Mouse (Mus musculus) limb, embryonic 14.5 days (tissue): Measurements from ENCODE around the gene Tacc3. TPM values are rescaled to one million over a fixed set of nuclear protein-coding genes. Genes with fewer than 3 reads are reported as not detected.

ENCODE experiments used
- ATAC-seq: fragments of 200-750 bp; cut with Nextera tagmentation; 2 replicates; pipeline ENCODE4 v1.8.0; 2017; ENCODE audit warnings: low read depth, moderate number of reproducible peaks, moderate TSS enrichment; ENCODE audit not compliant: low FRiP score
- DNase-seq: peaks from one replicate; pipeline ENCODE4 v3.0.0-alpha.2; 2015; ENCODE audit warnings: low spot score
- H3K27ac ChIP-seq: fragments of 300-500 bp; sonication (generic); replicated peaks from 2 replicates; pipeline ENCODE4 v1.5.1; 2014; ENCODE audit warnings: low read depth, mild to moderate bottlenecking, low read length, moderate library complexity, mixed read lengths
- H3K27me3 ChIP-seq: fragments of 300-500 bp; sonication (generic); 2 replicates; pipeline ENCODE4 v1.6.1; 2014; ENCODE audit warnings: low read length, mixed read lengths; ENCODE audit not compliant: control insufficient read depth, insufficient read depth
- H3K36me3 ChIP-seq: fragments of 300-500 bp; sonication (generic); 2 replicates; pipeline ENCODE4 v1.6.1; 2014; ENCODE audit warnings: mild to moderate bottlenecking, low read length, moderate library complexity, mixed read lengths; ENCODE audit not compliant: control insufficient read depth, insufficient read depth
- H3K4me1 ChIP-seq: fragments of 300-500 bp; sonication (generic); 2 replicates; pipeline ENCODE4 v1.6.1; 2014; ENCODE audit warnings: antibody characterized with exemption, low read length, mixed read lengths; ENCODE audit not compliant: control insufficient read depth, insufficient read depth
- H3K4me2 ChIP-seq: fragments of 300-500 bp; sonication (generic); replicated peaks from 2 replicates; pipeline ENCODE4 v1.6.1; 2014; ENCODE audit warnings: low read depth, mild to moderate bottlenecking, low read length, moderate library complexity; ENCODE audit not compliant: severe bottlenecking
- H3K4me3 ChIP-seq: fragments of 300-500 bp; sonication (generic); replicated peaks from 2 replicates; pipeline ENCODE4 v1.5.1; 2014; ENCODE audit warnings: low read length
- H3K9ac ChIP-seq: fragments of 300-500 bp; sonication (generic); 2 replicates; pipeline ENCODE4 v1.6.1; 2014; ENCODE audit warnings: mild to moderate bottlenecking, low read depth, low read length, moderate library complexity; ENCODE audit not compliant: severe bottlenecking
- H3K9me3 ChIP-seq: fragments of 300-500 bp; sonication (generic); 2 replicates; pipeline ENCODE4 v1.6.1; 2016; ENCODE audit warnings: low read length; ENCODE audit not compliant: control insufficient read depth
- POLR2A ChIP-seq: fragments of 200-500 bp; IDR thresholded peaks from 2 replicates; pipeline ENCODE4 v1.8.0; 2012; ENCODE audit warnings: inconsistent platforms, mild to moderate bottlenecking, moderate library complexity, borderline replicate concordance; ENCODE audit not compliant: insufficient read depth, insufficient read length; ENCODE audit errors: extremely low read depth
- WGBS: fragments of 180-500 bp; shearing (Covaris S2); extraction: QIAGEN DNeasy Blood & Tissue Kit; methylation state at CpG from one replicate; pipeline ENCODE4 v1.1.7; 2014; 5-methylcytosine and 5-hydroxymethylcytosine counted together
- polyA plus RNA-seq, 2 experiments: library from polyadenylated mRNA; depleted of rRNA in 1 of 2; stranded (reverse) in 1 of 2; unstranded in 1 of 2; fragments of >200 nt; fragmentation: Nextera tagmentation in 1 of 2; extraction: Ambion mirVana in 1 of 2; gene quantifications; 2 replicates each; pipeline versions ENCODE4 v1.2.1 to v1.2.3; 2012 to 2014

Gene Tacc3
- polyA plus RNA-seq, 2 experiments = 103 to 147 TPM

- peaks cover 32% of the 10 kb centered on the region for H3K36me3 ChIP-seq
- H3K27ac ChIP-seq = no peak overlapping the region
- no peaks in the 10 kb centered on the region for H3K9me3 ChIP-seq
- WGBS = 94% methylated on average over 11 of the region's 13 CpGs
- H3K27me3 ChIP-seq = no peaks in the 10 kb centered on the region
- no peak overlapping the region for H3K4me3 ChIP-seq
- DNase-seq = no peak
- peaks cover 24% of the 10 kb centered on the region for H3K4me1 ChIP-seq
- ATAC-seq = no peak
- H3K4me2 ChIP-seq = no peak overlapping the region
- H3K9ac ChIP-seq = no peak overlapping the region
- no peak for TF ChIP-seq POLR2A
Measured at GRCm38 (mm10) chr5:33654424-33654823, 3.5 kb upstream of the Tacc3 start.

DNA sequence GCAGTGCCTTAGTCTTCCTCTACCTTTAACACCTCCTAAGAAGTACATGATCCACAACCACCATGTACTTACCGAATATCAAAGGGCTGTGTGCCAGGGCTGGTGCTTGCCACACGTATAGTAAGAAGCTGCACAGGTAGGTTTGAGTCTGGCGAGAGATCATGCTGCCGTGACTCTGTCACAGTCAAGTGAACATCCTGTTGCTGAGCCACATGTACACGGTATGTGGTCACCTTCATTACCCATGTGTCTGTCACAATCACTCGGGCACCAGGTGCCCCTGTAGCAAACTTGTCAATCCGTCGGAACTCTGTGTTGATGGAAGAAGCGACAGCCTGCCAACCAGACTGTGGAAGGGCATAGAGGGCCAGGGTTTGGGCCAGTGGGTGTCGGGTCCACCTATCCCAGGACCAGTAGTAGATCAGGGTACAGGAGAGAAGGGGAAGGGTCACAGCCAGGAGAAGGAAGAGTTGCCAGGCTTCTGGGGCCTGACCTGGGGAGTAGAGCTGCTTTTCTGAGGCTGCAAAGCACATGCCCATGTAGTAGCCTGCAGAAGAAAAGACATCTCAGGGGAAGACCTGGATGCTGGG is 2.6 kb upstream of the Tacc3 start:
- no peak for DNase-seq
- Histone ChIP-seq H3K27me3 (no peaks in the 10 kb centered on the region), H3K27ac (no peak overlapping the region), H3K4me2 (no peak overlapping the region), H3K9ac (no peak overlapping the region), H3K4me3 (no peak overlapping the region), H3K4me1 (peaks cover 20% of the 10 kb centered on the region), H3K9me3 (no peaks in the 10 kb centered on the region), H3K36me3 (peaks cover 28% of the 10 kb centered on the region)
- WGBS = 95% methylated on average over 10 of the region's 10 CpGs
- ATAC-seq = no peak
- no peak for TF ChIP-seq POLR2A

GRCm38 (mm10) chr5:33656739-33657138 is 1.2 kb upstream of the Tacc3 start:
- H3K36me3 ChIP-seq = peaks cover 37% of the 10 kb centered on the region
- WGBS = 43% methylated on average over 1 of the region's 1 CpGs
- H3K9ac ChIP-seq = peak overlapping the region; percentile 40
- peaks cover 13% of the 10 kb centered on the region for H3K4me1 ChIP-seq
- H3K4me2 ChIP-seq = peak overlapping the region; percentile 86
- DNase-seq (no peak), ATAC-seq (no peak)
- H3K27ac ChIP-seq = no peak overlapping the region
- H3K27me3 ChIP-seq = no peaks in the 10 kb centered on the region
- peak overlapping the region; percentile 68 for H3K4me3 ChIP-seq
- TF ChIP-seq POLR2A = no peak
- no peaks in the 10 kb centered on the region for H3K9me3 ChIP-seq

GRCm38 (mm10) chr5:33657251-33657786 is 609 bp upstream of the Tacc3 start:
- no peaks in the 10 kb centered on the region for H3K9me3 ChIP-seq
- peak overlapping the region; percentile 40 for H3K9ac ChIP-seq
- no peaks in the 10 kb centered on the region for H3K27me3 ChIP-seq
- peak overlapping the region; percentile 86 for H3K4me2 ChIP-seq
- ATAC-seq = peak; percentile 7
- WGBS = under 1% methylated on average over 32 of the region's 32 CpGs
- peaks cover 13% of the 10 kb centered on the region for H3K4me1 ChIP-seq
- DNase-seq = peak; percentile 25
- H3K4me3 ChIP-seq = peak overlapping the region; percentile 68
- peak overlapping the region; percentile 23 for H3K27ac ChIP-seq
- TF ChIP-seq POLR2A = no peak
- H3K36me3 ChIP-seq = peaks cover 42% of the 10 kb centered on the region

DNA sequence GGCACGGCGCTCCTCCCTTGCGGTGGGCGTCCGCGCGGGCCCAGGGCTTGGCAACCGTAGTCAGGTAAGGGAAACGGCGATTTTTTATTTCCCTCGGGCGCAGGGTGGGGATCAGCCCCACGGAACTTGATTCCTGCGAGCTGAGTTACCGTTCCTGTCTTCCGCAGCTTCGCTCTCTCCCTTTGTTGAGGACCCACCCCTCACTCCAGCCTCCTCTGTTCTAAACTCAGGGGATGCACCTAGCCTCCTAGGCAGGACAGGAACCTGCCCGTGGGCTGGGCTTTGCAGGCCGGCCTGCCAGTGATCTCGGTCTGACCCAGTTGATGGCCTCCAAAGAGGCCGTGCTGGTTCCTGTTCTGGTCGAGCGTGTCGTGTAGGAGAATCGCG is 729 bp downstream of the Tacc3 start:
- H3K36me3 ChIP-seq = peaks cover 46% of the 10 kb centered on the region
- H3K4me3 ChIP-seq = peak overlapping the region; percentile 68
- WGBS = under 1% methylated on average over 26 of the region's 26 CpGs
- no peaks in the 10 kb centered on the region for H3K27me3 ChIP-seq
- H3K27ac ChIP-seq = peak overlapping the region; percentile 56
- peaks cover 13% of the 10 kb centered on the region for H3K4me1 ChIP-seq
- no peak for TF ChIP-seq POLR2A
- ATAC-seq (no peak), DNase-seq (no peak)
- H3K4me2 ChIP-seq = peak overlapping the region; percentile 72
- peak overlapping the region; percentile 67 for H3K9ac ChIP-seq
- no peaks in the 10 kb centered on the region for H3K9me3 ChIP-seq
